Mouse (Mus musculus): ENCODE data around the gene 2210016L21Rik.
"Not testable (repeated sequence)": the region's sequence is repeated elsewhere in the genome, so short reads cannot be mapped to it uniquely, and the experiment has no call there.

2210016L21Rik gene

DNA sequence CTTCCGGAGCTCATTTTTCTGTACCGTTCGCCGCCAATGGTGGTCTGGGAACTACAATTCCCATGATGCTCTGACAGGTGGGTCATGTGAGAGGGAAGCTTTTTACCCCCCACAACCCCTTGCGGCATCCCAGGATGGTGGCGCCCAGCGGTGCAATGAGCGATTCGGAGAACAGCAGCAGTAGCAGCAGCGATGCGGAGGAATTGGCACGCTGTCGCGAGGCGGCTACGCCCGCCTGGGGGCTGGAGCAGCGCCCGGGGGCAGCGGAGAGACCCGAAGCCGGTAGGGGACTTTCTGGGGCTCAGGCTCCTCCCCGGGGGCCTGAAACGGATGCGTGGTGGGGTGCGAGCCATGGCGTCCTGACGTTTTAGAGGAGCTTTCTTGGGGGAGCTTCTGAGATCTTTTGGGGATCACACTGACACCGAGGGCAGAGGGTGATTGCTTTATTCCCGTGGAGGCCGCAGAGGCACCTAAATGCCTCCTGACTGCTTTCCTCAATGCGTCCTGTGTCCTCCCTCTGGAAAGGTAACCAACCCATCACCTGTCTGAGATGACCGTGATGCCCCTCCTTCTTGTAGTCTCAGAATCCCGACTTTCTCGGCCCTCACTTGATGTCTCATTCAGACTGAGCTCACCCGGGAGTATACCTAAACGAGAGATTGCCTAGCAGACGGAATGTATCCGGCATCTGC is at the start of gene 2210016L21Rik:
Gene 2210016L21Rik, plus strand, starts transcription at position 85 of the 692 bp plus-strand sequence.
- peak; percentile 88 for DNase-seq

DNA sequence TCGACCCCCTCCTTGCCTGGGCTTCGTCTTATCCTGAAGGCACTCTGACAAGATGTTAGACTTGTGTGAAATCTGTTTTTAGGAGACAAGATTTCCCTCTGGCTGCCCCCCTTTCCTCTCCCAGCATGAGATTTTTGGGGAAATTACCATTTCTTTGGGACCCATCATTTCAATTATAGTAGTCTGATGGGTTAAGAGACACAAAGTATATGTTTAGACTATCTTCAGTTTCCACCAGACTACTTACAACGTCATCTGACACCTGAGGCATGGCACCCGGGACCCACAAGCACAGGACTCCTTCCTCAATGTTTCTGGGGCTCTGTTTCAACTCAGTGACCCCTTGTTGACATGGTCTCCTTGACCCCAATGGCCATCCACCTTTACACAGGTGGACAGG is 46.4 kb upstream of the 2210016L21Rik start:
- no peak for DNase-seq

DNA sequence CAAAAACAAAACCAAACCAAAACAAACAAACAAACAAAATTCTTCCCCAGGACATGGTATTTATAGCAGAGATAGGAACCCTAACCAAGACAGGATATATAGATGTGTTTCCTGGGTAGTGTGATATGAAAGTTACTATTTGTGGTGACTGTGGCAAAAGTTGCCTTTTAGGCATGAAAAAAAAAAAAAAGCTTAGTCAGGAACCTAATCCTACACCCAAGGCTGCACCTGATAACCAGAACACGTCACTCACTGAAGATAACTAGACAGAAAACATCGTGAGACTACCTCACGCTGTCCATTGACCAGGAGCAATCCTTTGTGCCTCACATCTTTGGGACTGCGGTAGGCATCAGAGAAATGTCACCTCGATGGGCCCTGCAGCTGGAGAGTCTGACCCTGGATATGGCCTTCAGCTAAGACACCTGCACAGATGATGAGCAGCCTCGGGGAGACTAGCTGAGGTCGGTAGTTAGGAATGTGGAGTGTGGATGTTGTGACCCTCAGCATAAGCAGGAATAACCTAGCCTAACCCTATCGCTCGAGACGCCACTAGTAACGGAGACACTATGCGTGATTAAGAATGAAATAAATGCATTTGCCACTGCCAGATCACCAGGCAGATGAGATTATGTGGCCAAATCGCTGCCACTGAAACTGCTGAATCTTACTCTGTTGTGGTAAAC is 45.1 kb upstream of the 2210016L21Rik start, which contains the start of gene Oasl2:
Gene Oasl2, plus strand, starts transcription at position 249 of the 686 bp plus-strand sequence.
- no peak for DNase-seq

DNA sequence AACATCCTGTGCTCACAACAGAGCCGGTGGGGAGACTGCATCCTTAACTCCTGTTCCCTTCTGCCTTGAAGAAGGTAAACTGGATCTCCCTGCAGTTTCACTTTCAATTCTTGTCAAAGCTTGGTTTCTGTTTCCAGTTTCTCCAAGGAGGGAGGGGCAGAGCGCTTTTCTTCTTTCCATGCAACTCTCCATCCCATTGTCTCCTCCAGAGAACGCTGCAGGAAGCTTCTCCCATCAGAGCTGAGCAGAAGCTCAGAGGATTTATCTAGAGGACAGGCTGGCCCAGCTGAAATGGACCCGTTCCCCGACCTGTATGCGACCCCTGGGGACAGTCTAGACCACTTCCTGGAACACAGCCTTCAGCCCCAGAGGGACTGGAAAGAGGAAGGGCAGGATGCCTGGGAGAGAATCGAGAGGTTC is 44.6 kb upstream of the 2210016L21Rik start:
- no peak for DNase-seq

DNA sequence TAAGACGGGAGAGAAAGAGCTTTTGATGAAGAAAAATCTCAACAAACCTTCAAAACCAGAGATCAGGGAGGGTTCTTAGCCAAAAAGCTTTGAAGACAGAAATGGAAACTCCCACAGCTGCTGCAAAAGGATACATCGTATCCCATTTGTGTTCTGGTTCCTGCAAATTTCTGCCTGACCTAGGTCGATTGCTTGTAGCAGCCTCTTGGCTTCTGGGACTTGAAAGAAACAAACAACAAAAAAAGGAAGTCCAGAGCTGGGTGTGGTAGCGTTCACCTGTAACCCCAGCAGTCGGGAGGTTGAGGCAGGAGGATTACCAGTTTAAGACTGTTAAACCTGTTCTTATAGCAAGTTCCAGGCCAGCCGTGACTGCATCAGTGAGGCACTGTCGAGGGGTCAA is 43.1 kb upstream of the 2210016L21Rik start:
- no peak for DNase-seq

DNA sequence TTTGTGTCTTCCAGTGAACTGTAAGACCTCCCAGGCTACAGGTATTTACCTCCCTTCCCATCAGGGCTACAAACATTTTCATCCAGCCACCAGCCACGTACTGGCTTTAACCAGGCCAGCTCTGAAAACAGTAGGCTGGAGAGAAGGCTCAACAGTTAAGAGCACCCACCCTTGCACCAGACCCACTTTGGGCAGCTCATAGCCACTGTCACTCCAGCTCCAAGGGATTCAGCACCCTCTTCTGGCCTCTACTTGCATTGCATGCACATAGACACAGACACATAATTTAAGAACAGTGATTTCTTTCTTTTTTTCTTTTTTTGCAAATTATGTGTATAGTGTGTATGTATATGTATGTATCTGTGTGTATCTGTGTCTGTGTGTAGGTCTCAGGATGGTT is 39.5 kb upstream of the 2210016L21Rik start:
- DNase-seq, result no peak

DNA sequence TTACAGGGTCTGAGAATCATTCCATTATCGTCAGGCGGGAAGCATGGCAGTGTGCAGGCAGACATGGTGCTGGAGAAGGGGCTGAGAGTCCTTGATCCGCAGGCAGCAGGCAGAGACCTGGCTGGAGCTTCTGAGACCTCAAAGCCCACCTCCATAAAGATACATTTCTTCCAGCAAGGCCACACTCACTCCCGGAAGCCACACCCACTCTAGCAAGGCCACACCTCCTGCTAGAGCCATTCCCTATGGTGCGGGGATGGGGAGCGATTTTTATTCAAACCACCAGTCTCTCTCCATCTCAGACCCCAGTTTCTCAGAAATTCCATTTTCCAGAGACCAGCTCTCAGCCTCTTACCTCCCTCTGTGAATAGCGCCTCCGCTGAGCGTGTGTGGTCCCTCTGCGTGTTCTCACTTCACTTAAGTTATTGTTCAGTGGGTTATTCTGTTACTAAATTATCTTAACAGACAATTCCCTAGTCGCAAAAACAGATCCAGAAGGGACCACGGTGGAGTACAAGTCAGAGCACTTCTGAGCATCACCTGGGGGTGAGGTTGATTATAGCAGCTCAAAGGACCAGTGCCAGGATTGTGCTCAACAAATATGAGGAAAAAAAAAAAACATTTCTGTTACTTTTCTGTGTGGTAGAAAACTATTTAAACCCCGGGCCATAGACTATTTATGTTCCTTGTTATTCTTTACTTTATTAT is 33.2 kb upstream of the 2210016L21Rik start:
- no peak for DNase-seq

DNA sequence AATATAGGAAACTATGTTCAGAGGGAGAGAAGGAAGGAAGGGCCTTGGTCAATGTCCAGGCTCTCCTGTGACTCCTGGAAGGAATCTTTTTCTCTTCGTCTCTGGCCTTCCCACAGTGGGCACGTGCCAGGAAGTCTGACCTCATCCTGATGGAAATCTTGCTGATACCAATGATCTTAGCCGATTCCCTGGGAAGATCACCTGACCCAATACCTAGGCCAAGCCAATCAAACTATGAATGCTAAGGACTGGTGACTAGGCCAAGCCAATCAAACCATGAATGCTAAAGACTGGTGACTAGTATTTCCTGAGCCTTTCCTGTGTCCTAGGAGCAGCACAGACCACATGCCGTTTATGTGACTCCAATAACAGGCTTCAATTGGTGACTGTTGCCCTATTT is 28.3 kb upstream of the 2210016L21Rik start:
- no peak for DNase-seq

DNA sequence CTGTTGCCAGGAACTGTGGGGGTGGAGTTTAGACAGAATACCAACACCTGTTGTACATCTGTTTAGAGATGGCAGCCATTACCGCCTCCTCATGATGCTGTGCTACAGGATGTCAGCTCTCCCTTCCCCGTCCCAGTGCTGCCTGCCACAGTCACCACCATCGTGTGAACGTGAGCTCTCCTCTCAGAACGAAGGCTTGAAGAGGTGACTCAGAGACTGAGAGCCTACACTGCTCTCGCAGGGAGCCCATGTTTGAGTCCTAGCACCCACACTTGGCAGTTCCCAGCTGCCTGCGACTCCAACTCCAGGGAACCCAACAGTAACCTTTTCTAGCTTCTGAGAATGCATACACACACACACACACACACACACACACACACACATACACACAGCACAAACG is 27.1 kb upstream of the 2210016L21Rik start:
- peak; percentile 36 for DNase-seq

DNA sequence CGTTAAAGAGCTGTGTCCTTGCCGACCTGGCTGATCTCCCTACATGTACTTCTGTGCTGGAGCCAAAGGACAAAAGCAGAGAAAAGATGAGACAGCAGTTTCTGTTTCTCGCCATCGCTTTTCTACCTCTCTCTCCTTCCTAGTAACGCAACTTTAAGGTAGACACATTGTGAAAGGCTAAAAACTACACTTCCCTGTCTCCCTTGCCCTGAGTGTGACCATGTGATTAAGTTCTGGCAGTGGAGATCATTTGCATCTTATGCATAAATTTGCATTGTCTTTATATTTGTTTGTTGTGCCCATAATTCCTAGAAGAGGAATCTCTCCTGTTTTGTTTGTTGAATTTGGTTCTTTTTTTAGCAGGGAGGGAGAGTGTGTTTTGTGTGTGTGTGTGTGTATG is 26.1 kb upstream of the 2210016L21Rik start:
- no peak for DNase-seq

DNA sequence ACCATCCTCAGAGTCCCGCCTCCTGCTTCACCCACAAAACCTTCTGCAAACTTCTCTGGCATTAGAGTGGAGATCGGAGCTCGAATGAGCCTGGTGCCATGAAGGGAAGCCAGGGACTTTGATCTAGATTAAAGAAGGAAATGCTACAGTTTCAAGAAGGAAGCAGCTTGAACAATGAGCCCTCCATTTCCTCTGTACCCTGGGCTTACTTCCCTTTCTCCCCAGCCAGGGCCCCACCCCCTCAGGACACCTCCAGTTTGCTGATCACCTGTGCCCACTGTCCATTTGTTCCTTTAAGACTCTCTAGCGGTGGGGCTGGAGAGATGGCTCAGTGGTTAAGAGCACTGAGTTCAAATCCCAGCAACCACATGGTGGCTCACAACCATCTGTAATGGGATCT is 25.2 kb upstream of the 2210016L21Rik start:
- no peak for DNase-seq

DNA sequence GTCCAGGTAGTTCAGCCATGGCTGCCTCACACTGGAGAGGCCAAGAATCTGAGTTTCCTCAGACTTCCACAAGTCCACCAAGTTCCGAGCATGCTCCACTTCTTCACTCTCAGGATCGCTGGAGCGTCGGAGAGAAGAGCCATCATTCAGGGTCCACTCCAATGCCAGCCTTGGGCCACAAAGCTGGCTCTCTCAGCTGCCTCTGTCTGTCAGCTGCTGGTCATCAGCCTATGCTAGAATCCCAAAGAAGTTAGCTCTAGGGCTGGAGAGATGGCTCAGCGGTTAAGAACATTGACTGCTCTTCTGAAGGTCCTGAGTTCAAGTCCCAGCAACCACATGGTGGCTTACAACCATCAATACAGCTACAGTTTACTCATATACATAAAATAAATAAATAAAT is 24.6 kb upstream of the 2210016L21Rik start:
- DNase-seq, result not testable (repeated sequence)

DNA sequence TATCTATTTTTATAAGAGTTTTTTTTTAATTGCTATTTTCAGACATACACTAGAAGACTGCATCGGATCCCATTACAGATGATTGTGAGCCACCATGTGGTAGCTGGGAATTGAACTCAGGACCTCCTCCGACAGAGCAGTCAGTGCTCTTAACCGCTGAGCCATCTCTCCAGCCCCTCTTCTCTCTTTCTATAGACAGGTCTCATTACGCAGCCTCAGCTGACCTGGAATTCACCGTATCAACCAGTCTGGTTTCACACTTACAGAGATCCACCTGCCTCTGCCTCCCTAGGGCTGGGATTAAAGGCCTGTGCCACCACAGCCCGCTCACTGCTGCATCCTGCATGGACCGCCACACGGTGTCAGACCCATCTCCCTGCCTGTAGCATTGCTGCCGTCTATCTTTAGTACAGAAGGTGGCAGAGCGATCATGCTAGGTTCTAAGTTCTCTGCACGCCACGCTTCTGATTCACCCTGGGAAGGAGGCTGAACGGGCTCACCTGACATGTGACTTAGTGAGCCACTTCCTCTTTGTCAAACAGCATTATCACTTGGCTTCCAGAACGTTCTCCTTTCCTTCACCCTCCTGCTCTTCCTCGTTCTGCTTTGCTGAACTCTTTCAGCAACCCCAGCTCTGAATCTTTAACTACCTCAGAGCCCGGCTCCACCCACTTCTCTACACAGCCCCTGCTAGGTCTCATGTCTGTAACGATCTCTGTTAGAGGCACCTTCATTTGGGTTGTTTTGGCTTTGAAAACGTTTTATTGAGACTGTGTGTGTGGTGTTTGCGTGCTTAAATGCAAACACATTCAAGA is 20.2 kb upstream of the 2210016L21Rik start:
- no peak for DNase-seq

DNA sequence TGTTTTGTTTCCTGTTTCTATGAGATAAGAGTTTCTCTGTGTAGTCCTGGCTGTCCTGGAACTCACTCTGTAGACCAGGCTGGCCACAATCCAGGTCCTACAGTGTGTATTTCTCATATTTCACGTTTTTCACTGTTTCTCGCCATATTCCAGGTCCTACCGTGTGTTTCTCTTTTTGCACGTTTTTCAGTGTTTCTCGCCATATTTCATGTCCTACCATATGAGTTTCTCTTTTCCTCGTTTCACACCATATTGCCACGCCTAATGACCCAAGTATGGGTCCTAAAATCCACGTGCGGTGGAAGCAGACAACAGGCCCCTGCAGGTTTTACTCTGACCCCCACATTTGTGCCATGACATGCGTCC is 19.6 kb upstream of the 2210016L21Rik start:
- DNase-seq, result no peak

DNA sequence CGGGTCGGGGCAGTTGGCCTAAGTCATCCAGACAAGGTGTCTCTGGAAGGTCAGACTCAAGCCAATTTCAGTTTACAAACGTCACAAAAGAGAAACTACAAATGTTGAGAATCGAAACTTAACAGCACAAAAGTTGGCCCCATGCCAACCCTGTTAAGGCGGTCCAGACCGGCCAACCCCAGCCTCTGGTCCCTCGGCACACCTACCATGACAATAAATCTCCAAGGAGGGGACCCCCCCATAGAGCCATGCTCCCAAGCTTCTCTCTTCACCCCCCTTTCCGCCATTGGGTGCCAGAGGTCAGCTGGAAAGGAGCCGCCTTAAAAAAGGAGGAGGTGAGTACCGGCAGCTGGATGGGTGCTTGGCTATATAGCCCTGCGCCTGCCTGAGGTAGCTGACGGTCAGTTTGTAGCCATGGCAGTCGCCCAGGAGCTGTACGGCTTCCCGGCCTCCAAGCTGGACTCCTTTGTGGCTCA is 18.9 kb upstream of the 2210016L21Rik start, which contains the start of gene Oasl1:
Gene Oasl1, plus strand, starts transcription at position 243 of the 476 bp plus-strand sequence.
- DNase-seq, result no peak

DNA sequence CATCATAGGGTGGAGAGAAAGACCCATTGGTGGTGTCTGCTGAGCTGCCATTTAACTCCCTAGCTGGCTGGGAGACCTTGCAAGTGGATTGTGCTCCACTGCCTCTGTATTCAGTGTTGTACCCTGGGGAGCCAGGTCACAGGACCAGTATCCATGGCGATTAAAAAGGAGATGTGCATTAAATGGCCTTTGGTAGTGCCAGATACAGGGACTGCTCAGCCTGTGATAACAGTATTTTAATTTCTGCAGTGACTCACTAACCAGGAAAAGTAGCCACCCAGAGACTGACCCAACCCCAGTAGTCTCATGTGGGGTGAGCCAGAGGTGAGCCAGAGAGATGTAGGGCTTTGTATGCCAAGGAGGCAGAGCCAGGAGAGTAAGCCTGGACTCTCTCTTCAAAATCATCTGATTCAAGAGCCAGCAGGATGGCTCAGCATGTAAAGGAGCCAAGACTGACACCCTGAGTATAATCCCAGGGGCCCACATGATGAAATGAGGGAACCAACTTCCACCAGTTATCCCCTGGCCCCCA is 15.7 kb upstream of the 2210016L21Rik start:
- no peak for DNase-seq

DNA sequence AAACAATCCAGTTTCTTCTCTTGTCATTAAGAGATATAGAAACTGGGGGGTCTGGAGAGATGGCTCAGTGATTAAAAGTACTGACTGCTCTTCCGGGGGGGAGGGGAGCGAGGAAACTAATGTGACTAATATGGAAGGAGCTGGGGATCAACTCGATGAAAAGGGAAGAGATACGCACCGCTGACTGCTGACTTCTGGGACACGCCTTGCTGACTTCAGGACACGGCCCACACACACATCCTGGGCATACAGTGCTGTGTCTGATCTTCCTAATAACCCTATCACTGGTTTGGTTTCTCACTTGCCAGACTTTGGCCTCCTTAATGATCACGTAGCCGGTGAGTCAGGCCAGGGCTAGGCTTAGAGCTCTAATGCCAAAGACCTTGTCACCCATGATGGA is 15.2 kb upstream of the 2210016L21Rik start:
- no peak for DNase-seq

DNA sequence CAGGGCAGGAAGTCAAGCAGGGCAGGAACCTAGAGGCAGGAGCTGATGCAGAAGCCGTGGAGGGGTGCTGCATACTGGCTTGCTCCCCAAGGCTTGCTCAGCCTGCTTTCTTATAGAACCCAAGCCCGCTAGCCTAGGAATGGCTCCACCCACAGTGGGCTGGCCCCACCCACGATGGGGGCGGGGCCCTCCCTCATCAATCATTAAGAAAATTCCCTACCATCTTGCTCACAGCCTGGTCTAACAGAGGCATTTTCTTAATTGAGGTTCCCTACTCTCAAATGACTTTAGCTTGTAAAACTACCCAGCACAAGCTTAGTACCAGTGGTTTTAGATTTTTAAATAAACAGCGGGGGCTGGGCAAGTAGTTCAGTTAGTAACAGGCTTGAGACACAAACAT is 10.3 kb upstream of the 2210016L21Rik start:
- no peak for DNase-seq

DNA sequence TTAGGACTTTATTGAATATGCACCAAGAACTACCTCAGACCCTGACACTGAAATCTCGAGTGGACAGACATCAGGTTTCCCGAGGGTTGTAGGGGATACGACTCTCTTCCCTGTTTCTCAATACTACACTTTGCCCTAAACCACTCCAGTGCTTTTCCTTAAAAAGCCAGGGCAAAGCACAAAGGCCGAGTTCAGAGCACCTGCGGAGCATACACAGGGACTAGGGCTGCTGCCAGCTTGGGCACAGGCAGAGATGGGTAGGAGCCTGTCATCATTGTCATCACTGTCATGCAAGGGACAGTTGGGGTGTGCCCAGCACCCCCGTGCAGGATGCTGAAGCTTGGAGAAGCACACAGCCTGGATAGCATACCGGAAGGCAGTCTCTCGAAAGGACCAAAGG is 8.8 kb upstream of the 2210016L21Rik start:
- no peak for DNase-seq

DNA sequence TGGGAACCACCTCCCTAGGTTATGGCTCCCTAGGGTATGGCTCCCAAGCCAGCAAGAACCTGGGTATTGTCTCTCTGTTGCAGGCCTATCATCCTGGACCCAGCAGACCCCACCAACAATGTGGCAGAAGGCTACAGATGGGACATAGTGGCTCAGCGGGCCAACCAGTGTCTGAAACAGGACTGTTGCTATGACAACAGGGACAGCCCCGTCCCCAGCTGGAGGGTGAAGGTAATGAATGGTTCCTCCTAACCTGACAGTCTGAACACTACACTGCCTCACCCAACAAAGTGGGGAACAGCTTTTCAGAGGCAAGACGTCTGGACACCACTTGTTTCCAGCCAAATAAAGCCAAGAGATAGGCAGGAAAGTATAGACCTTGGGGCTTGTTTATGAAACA is 6.1 kb upstream of the 2210016L21Rik start:
- no peak for DNase-seq

DNA sequence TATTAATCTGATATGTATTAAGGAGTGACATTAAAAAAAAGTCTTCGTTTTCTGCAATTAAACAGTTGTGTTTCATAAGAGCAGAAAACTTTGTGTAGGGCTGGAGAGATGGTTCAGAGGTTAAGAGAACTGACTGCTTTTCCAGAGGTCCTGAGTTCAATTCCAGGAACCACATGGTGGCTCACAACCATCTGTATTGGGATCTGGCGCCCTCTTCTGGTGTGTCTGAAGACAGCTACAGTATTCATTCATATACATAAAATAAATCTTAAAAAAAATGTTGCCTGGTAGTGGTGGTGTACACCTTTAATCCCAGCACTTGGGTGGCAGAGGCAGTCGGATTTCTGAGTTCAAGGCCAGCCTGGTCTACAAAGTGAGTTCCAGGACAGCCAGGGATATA is 820 bp upstream of the 2210016L21Rik start:
- not testable (repeated sequence) for DNase-seq

DNA sequence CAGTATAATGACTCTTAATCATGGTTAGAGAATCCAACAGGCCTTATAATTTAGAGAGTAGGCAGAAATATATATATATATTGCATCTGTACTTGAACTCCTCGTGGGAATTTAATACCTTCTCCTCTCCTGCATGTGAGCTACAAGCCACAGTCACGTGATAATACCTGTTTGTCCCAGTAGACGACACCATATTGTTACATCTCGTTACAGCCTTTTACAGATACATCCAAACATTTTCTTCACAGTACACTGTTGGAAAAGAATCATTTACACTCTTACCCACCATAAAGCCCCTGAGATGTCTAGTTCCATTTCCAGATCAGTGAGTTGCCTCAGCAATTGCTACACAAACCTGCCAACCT is 790 bp downstream of the 2210016L21Rik start:
- no peak for DNase-seq

DNA sequence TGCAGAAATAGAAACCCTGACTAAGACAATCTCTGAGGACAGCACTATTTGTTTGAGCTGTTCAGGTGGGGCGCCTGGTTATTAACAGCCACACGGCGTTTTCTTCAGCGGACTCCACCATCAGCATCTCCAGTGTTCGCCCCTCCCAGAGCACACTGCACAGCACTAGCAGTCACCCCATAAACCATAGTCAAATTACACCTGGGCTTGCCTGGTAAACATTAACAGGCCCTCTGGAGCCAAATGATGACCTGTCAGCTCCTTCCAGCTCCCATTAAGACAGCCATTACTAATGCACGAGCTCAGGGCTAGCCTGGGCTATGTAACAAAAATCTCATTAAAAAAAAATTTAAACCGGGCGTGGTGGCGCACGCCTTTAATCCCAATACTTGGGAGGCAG is 3.1 kb downstream of the 2210016L21Rik start:
- no peak for DNase-seq
